Mouse (Mus musculus) megakaryocyte, embryonic 14.5 days (primary cell): ENCODE results near the gene Gpr3.

ENCODE experiments used
- FLI1 ChIP-seq: IDR thresholded peaks from 2 replicates; pipeline ENCODE4 v1.6.1; 2012; ENCODE audit warnings: low read length, inconsistent platforms, mixed read lengths
- GATA1 ChIP-seq: IDR thresholded peaks from 3 replicates; pipeline ENCODE4 v1.6.1; 2012; ENCODE audit warnings: mixed read lengths, low read length, inconsistent platforms, borderline replicate concordance

- TF ChIP-seq GATA1 (no peak), FLI1 (no peak)
Measured at GRCm38 (mm10) chr4:133197801-133198286, 14.5 kb downstream of the Gpr3 start.
